Mouse (Mus musculus): ENCODE measurements around the gene Tesmin. TPM values are rescaled to one million over a fixed set of nuclear protein-coding genes. Genes with fewer than 3 reads are reported as not detected.
A peak's percentile ranks its signal among the peaks of the same experiment; 100 is the strongest.

Gene Tesmin
- 0.16 and 0.51 TPM in 2 replicates for polyA plus RNA-seq (2014; fragmentation: Nextera tagmentation; extraction: Ambion mirVana)

DNA sequence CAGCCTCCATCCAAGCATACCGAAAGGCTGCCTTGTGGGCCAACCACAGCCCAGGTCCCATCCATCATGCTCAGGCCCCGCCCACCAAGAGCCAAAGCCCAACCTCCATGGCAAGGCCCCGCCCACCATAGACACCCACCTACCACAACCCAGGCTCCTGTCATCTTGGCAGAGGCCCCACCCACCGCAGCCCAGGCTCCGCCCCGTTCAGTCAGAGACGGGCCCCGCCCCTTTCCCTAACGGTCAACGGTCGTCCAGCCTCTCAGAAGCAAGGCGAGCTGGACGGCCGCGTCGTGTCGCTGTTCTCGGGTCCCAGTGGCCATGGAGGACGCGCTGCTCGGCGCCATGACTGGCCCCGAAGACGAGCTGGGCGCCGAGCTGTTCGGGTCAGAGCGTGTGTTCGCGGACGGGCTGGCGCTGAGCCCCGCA lies at the start of gene Tesmin:
Tesmin (plus strand) TSS at position 229 of the 429 bp plus-strand sequence.
- H3K4me3 ChIP-seq (ENCODE audit: low read depth, low read length) = peak within 1 kb of the TSS; percentile 41
- 2% methylated on average over 33 of the region's 33 CpGs for WGBS
- ATAC-seq (replicated peaks; ENCODE audit: low FRiP score, low TSS enrichment, low read depth) = peak; percentile 78

DNA sequence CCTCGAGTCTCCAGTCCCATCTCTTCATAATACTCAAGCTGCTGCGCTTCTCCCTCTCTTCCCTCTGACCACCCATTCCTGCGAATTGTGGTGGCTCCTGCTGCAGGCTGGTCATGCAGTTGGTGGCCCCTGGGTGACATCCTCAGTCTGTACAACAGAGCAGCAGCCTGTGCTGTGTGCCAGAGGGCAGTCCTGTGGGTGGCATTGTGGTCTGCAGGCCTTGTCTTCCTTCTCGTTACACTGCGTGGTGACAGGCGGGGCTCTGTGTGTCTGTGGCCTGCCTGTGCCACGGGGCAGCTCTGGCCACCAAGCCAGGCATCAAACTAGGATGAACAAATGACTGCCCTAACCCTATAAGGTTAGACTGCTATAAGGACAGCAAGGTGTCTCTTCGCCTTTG lies 49.5 kb upstream of the Tesmin start:
- WGBS = 84% methylated on average over 8 of the region's 8 CpGs
- Histone ChIP-seq H3K4me1 (replicated peaks; ENCODE audit: control insufficient read depth, insufficient read depth, low read length) (peaks cover 7% of the 10 kb centered on the region; the same call in 1 of the 2 replicates), H3K4me2 (ENCODE audit: low read length) (no peak overlapping the region), H3K9me3 (ENCODE audit: control insufficient read depth, low read length) (no peaks in the 10 kb centered on the region), H3K27ac (ENCODE audit: low read depth) (no peak overlapping the region), H3K4me3 (ENCODE audit: low read depth, low read length) (no peak overlapping the region), H3K36me3 (ENCODE audit: control insufficient read depth, insufficient read depth, low read length) (no peaks in the 10 kb centered on the region), H3K27me3 (replicated peaks; ENCODE audit: control insufficient read depth, insufficient read depth, low read length) (no peaks in the 10 kb centered on the region), H3K9ac (ENCODE audit: low read length) (no peak overlapping the region)
- ATAC-seq (replicated peaks; ENCODE audit: low FRiP score, low TSS enrichment, low read depth) (no peak), DNase-seq (ENCODE audit: low spot score) (no peak)

More for the DNA sequence above, at the start of gene Tesmin:
- no peak within 1 kb of the TSS for H3K27ac ChIP-seq (ENCODE audit: low read depth)
- DNase-seq (ENCODE audit: low spot score) = peak; percentile 89
- H3K9ac ChIP-seq (ENCODE audit: low read length) = peak within 1 kb of the TSS; percentile 51
- H3K4me1 ChIP-seq (replicated peaks; ENCODE audit: control insufficient read depth, insufficient read depth, low read length) = 0 out of 2 replicates have a peak, but pooled peaks cover 3% of the 10 kb centered on the region
- peaks cover 15% of the 10 kb centered on the region; the same call in 1 of the 2 replicates for H3K36me3 ChIP-seq (ENCODE audit: control insufficient read depth, insufficient read depth, low read length)
- H3K27me3 ChIP-seq (replicated peaks; ENCODE audit: control insufficient read depth, insufficient read depth, low read length) = no peaks in the 10 kb centered on the region
- H3K4me2 ChIP-seq (ENCODE audit: low read length) = peak within 1 kb of the TSS; percentile 84
- no peaks in the 10 kb centered on the region for H3K9me3 ChIP-seq (ENCODE audit: control insufficient read depth, low read length)

DNA sequence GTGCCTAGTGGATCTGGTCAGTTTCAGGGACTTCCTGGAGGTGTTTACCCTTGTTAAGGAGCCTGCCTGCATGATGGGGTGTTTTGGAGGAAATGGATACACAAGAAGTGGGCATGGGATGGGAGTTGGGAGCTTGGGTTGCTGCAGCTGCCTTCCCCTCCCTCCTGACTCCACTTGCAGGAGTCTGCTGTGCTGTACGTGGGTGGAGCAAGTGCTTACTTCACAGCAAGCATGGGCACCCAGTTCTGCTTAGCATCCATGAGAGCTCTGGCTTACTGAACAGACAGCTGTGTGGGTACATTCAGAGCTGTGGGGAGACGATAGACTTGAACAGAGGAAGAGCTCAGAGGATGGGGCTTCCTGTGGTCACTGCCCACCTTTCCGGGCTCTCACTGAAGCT lies 47.6 kb upstream of the Tesmin start:
- Histone ChIP-seq H3K9ac (ENCODE audit: low read length) (no peak overlapping the region), H3K4me2 (ENCODE audit: low read length) (no peak overlapping the region), H3K27ac (ENCODE audit: low read depth) (no peak overlapping the region), H3K9me3 (ENCODE audit: control insufficient read depth, low read length) (no peaks in the 10 kb centered on the region), H3K36me3 (ENCODE audit: control insufficient read depth, insufficient read depth, low read length) (no peaks in the 10 kb centered on the region), H3K4me3 (ENCODE audit: low read depth, low read length) (no peak overlapping the region), H3K27me3 (replicated peaks; ENCODE audit: control insufficient read depth, insufficient read depth, low read length) (no peaks in the 10 kb centered on the region), H3K4me1 (replicated peaks; ENCODE audit: control insufficient read depth, insufficient read depth, low read length) (peaks cover 3% of the 10 kb centered on the region; the same call in 1 of the 2 replicates)
- ATAC-seq (replicated peaks; ENCODE audit: low FRiP score, low TSS enrichment, low read depth) (no peak), DNase-seq (ENCODE audit: low spot score) (no peak)
- 68% methylated on average over 3 of the region's 3 CpGs for WGBS

DNA sequence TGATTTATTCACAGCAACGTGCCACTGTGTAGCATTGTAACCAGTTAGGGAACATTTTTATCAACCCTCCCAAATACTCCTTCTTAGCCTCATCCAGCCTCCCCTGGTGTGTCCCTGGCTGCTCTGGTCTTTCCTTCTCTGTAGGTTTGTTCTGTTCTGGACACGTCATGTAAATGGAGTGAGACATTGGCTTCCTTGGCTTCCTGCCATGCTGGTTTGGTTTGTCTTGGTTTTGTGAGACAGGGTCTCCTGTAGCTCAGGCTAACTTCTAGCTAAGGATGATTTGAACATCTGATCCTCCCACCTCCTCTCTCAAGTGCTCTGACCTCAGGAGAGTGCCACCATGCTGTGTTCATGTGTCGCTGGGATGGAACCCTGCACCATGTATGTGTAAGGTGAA lies 44.7 kb upstream of the Tesmin start:
- H3K4me3 ChIP-seq (ENCODE audit: low read depth, low read length) = no peak overlapping the region
- no peak overlapping the region for H3K27ac ChIP-seq (ENCODE audit: low read depth)
- ATAC-seq (replicated peaks; ENCODE audit: low FRiP score, low TSS enrichment, low read depth) (no peak), DNase-seq (ENCODE audit: low spot score) (no peak)
- H3K9ac ChIP-seq (ENCODE audit: low read length) = no peak overlapping the region
- H3K27me3 ChIP-seq (replicated peaks; ENCODE audit: control insufficient read depth, insufficient read depth, low read length) = no peaks in the 10 kb centered on the region
- peaks cover 2% of the 10 kb centered on the region; the same call in 1 of the 2 replicates for H3K9me3 ChIP-seq (ENCODE audit: control insufficient read depth, low read length)
- 65% methylated on average over 3 of the region's 3 CpGs for WGBS
- H3K4me1 ChIP-seq (replicated peaks; ENCODE audit: control insufficient read depth, insufficient read depth, low read length) = peaks cover 3% of the 10 kb centered on the region; the same call in 1 of the 2 replicates
- H3K4me2 ChIP-seq (ENCODE audit: low read length) = no peak overlapping the region
- no peaks in the 10 kb centered on the region for H3K36me3 ChIP-seq (ENCODE audit: control insufficient read depth, insufficient read depth, low read length)

- Histone ChIP-seq H3K4me1 (replicated peaks; ENCODE audit: control insufficient read depth, insufficient read depth, low read length) (peaks cover 3% of the 10 kb centered on the region; the same call in 1 of the 2 replicates), H3K36me3 (ENCODE audit: control insufficient read depth, insufficient read depth, low read length) (no peaks in the 10 kb centered on the region), H3K4me2 (ENCODE audit: low read length) (no peak overlapping the region), H3K9me3 (ENCODE audit: control insufficient read depth, low read length) (peaks cover 2% of the 10 kb centered on the region; the same call in 1 of the 2 replicates), H3K27me3 (replicated peaks; ENCODE audit: control insufficient read depth, insufficient read depth, low read length) (no peaks in the 10 kb centered on the region), H3K9ac (ENCODE audit: low read length) (no peak overlapping the region), H3K27ac (ENCODE audit: low read depth) (no peak overlapping the region), H3K4me3 (ENCODE audit: low read depth, low read length) (no peak overlapping the region)
- WGBS = 83% methylated on average over 8 of the region's 8 CpGs
- DNase-seq (ENCODE audit: low spot score) (no peak), ATAC-seq (replicated peaks; ENCODE audit: low FRiP score, low TSS enrichment, low read depth) (no peak)
Observed at GRCm38 (mm10) chr19:3344636-3345544, 43.8 kb upstream of the Tesmin start.

DNA sequence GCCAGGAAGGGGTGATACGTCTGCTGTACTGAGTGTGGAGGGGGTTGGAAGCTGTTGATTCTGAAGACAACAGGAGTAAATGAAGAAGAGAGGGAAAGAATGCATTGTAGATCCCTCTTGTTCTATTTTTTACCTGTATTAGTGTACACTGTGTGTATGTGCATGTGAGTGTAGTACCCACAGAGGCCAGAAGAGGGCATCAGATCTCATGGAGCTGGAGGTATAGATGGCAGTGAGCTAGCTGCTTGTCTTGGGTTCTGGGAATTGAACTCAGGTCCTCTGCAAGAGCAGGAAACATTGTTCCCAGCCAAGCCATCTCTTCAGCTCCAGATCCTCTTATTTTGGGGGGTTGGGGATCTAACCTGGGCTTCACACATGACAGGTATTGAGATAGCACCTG lies 40.9 kb upstream of the Tesmin start:
- ATAC-seq (replicated peaks; ENCODE audit: low FRiP score, low TSS enrichment, low read depth) = no peak
- peaks cover 2% of the 10 kb centered on the region; the same call in 1 of the 2 replicates for H3K9me3 ChIP-seq (ENCODE audit: control insufficient read depth, low read length)
- H3K4me3 ChIP-seq (ENCODE audit: low read depth, low read length) = no peak overlapping the region
- H3K27me3 ChIP-seq (replicated peaks; ENCODE audit: control insufficient read depth, insufficient read depth, low read length) = no peaks in the 10 kb centered on the region
- no peak overlapping the region for H3K9ac ChIP-seq (ENCODE audit: low read length)
- 93% methylated on average over 1 of the region's 1 CpGs for WGBS
- peaks cover 3% of the 10 kb centered on the region; the same call in 1 of the 2 replicates for H3K4me1 ChIP-seq (replicated peaks; ENCODE audit: control insufficient read depth, insufficient read depth, low read length)
- DNase-seq (ENCODE audit: low spot score) = no peak
- no peak overlapping the region for H3K4me2 ChIP-seq (ENCODE audit: low read length)
- H3K36me3 ChIP-seq (ENCODE audit: control insufficient read depth, insufficient read depth, low read length) = no peaks in the 10 kb centered on the region
- no peak overlapping the region for H3K27ac ChIP-seq (ENCODE audit: low read depth)

DNA sequence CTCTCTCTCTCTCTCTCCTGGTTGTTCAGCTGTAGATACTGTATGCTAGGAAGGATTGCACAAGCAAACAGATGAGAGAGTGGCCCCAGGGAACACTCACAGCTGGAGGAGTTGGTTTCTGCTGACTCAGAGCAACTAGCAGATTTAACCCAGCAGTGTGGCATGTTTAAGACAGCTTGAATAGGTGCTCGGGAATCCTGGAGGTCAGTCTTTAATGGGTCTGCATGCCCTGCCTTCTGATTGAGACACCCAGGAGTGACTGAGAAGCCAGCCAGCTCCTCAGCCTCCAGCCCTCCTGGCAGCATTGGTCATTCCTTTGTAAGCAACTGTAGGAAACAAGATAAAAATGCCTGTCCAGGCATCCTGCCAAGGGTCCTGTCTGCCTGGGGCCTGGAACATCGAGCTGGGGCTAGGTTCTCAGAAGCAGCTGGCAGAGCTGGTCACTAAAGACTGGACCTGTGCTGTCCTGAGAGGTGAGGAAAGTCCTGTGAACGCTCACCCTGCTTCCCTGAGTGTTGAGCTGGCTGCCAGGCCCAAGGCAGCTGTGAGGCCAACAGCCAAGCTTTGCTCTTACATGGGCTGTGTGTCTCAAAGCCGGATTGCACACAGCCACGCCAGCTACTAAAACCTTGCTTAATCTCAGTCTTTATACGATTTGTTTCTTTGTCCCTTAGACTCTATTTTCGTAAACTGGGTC lies 35.1 kb upstream of the Tesmin start:
- Histone ChIP-seq H3K9me3 (ENCODE audit: control insufficient read depth, low read length) (no peaks in the 10 kb centered on the region), H3K9ac (ENCODE audit: low read length) (no peak overlapping the region), H3K4me1 (replicated peaks; ENCODE audit: control insufficient read depth, insufficient read depth, low read length) (no peaks in the 10 kb centered on the region), H3K27me3 (replicated peaks; ENCODE audit: control insufficient read depth, insufficient read depth, low read length) (no peaks in the 10 kb centered on the region), H3K4me2 (ENCODE audit: low read length) (no peak overlapping the region), H3K27ac (ENCODE audit: low read depth) (0 out of 2 replicates have a peak overlapping the region, but pooled peaks have one; percentile 30), H3K36me3 (ENCODE audit: control insufficient read depth, insufficient read depth, low read length) (0 out of 2 replicates have a peak, but pooled peaks cover 5% of the 10 kb centered on the region), H3K4me3 (ENCODE audit: low read depth, low read length) (no peak overlapping the region)
- DNase-seq (ENCODE audit: low spot score) (no peak), ATAC-seq (replicated peaks; ENCODE audit: low FRiP score, low TSS enrichment, low read depth) (no peak)
- WGBS = 60% methylated on average over 7 of the region's 7 CpGs

DNA sequence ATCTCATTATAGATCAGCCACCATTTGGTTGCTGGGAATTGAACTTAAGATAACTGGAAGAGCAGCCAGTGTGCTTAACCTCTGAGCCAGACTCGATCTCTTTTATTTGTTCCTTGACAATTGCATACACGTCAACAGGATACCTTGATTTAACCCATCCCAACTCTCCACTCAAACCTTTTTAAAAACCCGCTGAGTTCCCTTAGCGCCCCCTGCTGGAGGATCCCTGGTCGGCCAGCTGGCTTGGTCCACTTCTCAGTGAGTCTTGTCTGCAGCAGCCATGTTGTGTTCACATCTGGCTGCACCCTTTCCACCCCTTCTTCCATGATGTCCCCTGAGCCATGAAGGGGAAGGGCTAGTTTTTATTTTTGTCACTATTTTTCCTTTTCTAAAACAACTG lies 33.6 kb upstream of the Tesmin start:
- DNase-seq (ENCODE audit: low spot score) = no peak
- 0 out of 2 replicates have a peak, but pooled peaks cover 5% of the 10 kb centered on the region for H3K36me3 ChIP-seq (ENCODE audit: control insufficient read depth, insufficient read depth, low read length)
- H3K4me3 ChIP-seq (ENCODE audit: low read depth, low read length) = no peak overlapping the region
- no peaks in the 10 kb centered on the region for H3K4me1 ChIP-seq (replicated peaks; ENCODE audit: control insufficient read depth, insufficient read depth, low read length)
- WGBS = 62% methylated on average over 5 of the region's 5 CpGs
- H3K9ac ChIP-seq (ENCODE audit: low read length) = no peak overlapping the region
- no peak for ATAC-seq (replicated peaks; ENCODE audit: low FRiP score, low TSS enrichment, low read depth)
- no peak overlapping the region for H3K4me2 ChIP-seq (ENCODE audit: low read length)
- H3K9me3 ChIP-seq (ENCODE audit: control insufficient read depth, low read length) = no peaks in the 10 kb centered on the region
- H3K27ac ChIP-seq (ENCODE audit: low read depth) = no peak overlapping the region
- no peaks in the 10 kb centered on the region for H3K27me3 ChIP-seq (replicated peaks; ENCODE audit: control insufficient read depth, insufficient read depth, low read length)
